Mouse (Mus musculus) heart, adult 2 months (tissue): Measurements from ENCODE around the gene Nup37.

Experiments
- CTCF ChIP-seq: fragments of 200-600 bp; IDR thresholded peaks from 2 replicates; pipeline ENCODE4 v1.8.1; 2022; ENCODE audit warnings: antibody characterized with exemption, mild to moderate bottlenecking, moderate library complexity
- EP300 ChIP-seq: fragments of 200-500 bp; IDR thresholded peaks from 2 replicates; pipeline ENCODE4 v1.6.1; 2011; ENCODE audit warnings: low read depth, low read length, control low read depth; ENCODE audit not compliant: insufficient read depth

GRCm38 (mm10) chr10:88151658-88152057 is 4.9 kb downstream of the Nup37 start:
- TF ChIP-seq EP300 = no peak
- no peak for TF ChIP-seq CTCF
